Mouse (Mus musculus) adrenal gland, postnatal 4 days (tissue): ENCODE data around the gene Cdh23. TPM values are rescaled to one million over a fixed set of nuclear protein-coding genes. Genes with fewer than 3 reads are reported as not detected.

Experiments used
- DNase-seq, 2 experiments: peaks; one replicate each; pipeline ENCODE4 v3.0.0; 2021 to 2022; ENCODE audit warnings: low spot score in 2 of 2, mixed read lengths in 2 of 2
- total RNA-seq, 2 experiments: library from RNA; stranded (reverse); gene quantifications; 2 replicates each; pipeline ENCODE4 v1.2.3; 2021

The Cdh23 gene
- total RNA-seq, 2 experiments from 2014 or later: 1.5 to 2.2 TPM

GRCm38 (mm10) chr10:60407831-60408230 lies 288.5 kb downstream of the Cdh23 start:
- peak; percentile 22 to 41 for DNase-seq

- DNase-seq: no peak
Measured at GRCm38 (mm10) chr10:60405460-60406177, 290.7 kb downstream of the Cdh23 start.

- no peak for DNase-seq
Measured at GRCm38 (mm10) chr10:60400507-60401295, 295.6 kb downstream of the Cdh23 start.

GRCm38 (mm10) chr10:60399449-60399848 lies 296.8 kb downstream of the Cdh23 start, which contains the start of gene Gm17455:
Gene Gm17455 (plus strand): TSS chr10:60399726.
- no peak for DNase-seq

GRCm38 (mm10) chr10:60398051-60398814 lies 298.1 kb downstream of the Cdh23 start:
- no peak for DNase-seq

GRCm38 (mm10) chr10:60395605-60396004 lies 300.7 kb downstream of the Cdh23 start:
- DNase-seq: no peak

GRCm38 (mm10) chr10:60394936-60395335 lies 301.4 kb downstream of the Cdh23 start:
- no peak for DNase-seq

GRCm38 (mm10) chr10:60391661-60392060 lies 304.6 kb downstream of the Cdh23 start:
- DNase-seq: no peak

- DNase-seq: no peak
Measured at GRCm38 (mm10) chr10:60390904-60391420, 305.3 kb downstream of the Cdh23 start.

GRCm38 (mm10) chr10:60390177-60390903 lies 305.9 kb downstream of the Cdh23 start:
- no peak for DNase-seq

GRCm38 (mm10) chr10:60389447-60389865 lies 306.8 kb downstream of the Cdh23 start:
- no peak for DNase-seq

GRCm38 (mm10) chr10:60388332-60388731 lies 308.0 kb downstream of the Cdh23 start:
- DNase-seq: no peak

GRCm38 (mm10) chr10:60381142-60381925 lies 315.0 kb downstream of the Cdh23 start:
- DNase-seq: no peak

- DNase-seq: no peak
Measured at GRCm38 (mm10) chr10:60380229-60380628, 316.1 kb downstream of the Cdh23 start.

GRCm38 (mm10) chr10:60379419-60379957 lies 316.8 kb downstream of the Cdh23 start:
- DNase-seq: no peak

GRCm38 (mm10) chr10:60376704-60377103 lies 319.6 kb downstream of the Cdh23 start:
- DNase-seq: no peak

GRCm38 (mm10) chr10:60373937-60374578 lies 322.2 kb downstream of the Cdh23 start:
- no peak for DNase-seq

- no peak for DNase-seq
Measured at GRCm38 (mm10) chr10:60373543-60373936, 322.8 kb downstream of the Cdh23 start.
